Mouse (Mus musculus) lung, embryonic 14.5 days (tissue): Measurements from ENCODE around the gene Arpc3. TPM values are rescaled to one million over a fixed set of nuclear protein-coding genes. Genes with fewer than 3 reads are reported as not detected.

Experiments
- ATAC-seq: fragments of 200-750 bp; cut with Nextera tagmentation; 2 replicates; pipeline ENCODE4 v1.8.0; 2017; ENCODE audit warnings: mild to moderate bottlenecking, moderate TSS enrichment, moderate library complexity; ENCODE audit not compliant: insufficient read depth
- DNase-seq: peaks from one replicate; pipeline ENCODE4 v3.0.0-alpha.2; 2015
- H3K27ac ChIP-seq: fragments of 300-500 bp; sonication (generic); 2 replicates; pipeline ENCODE4 v1.5.1; 2014; ENCODE audit warnings: low read depth, mild to moderate bottlenecking, moderate library complexity
- H3K27me3 ChIP-seq: fragments of 300-500 bp; sonication (generic); 2 replicates; pipeline ENCODE4 v1.6.1; 2014; ENCODE audit warnings: low read length, control low read depth; ENCODE audit not compliant: insufficient read depth
- H3K36me3 ChIP-seq: fragments of 300-500 bp; sonication (generic); 2 replicates; pipeline ENCODE4 v1.6.1; 2014; ENCODE audit warnings: control low read depth; ENCODE audit not compliant: insufficient read depth
- H3K4me1 ChIP-seq: fragments of 300-500 bp; sonication (generic); 2 replicates; pipeline ENCODE4 v1.6.1; 2014; ENCODE audit warnings: antibody characterized with exemption, control low read depth; ENCODE audit not compliant: insufficient read depth
- H3K4me2 ChIP-seq: fragments of 300-500 bp; sonication (generic); 2 replicates; pipeline ENCODE4 v1.6.1; 2014; ENCODE audit warnings: mild to moderate bottlenecking
- H3K4me3 ChIP-seq: fragments of 300-500 bp; sonication (generic); 2 replicates; pipeline ENCODE4 v1.5.1; 2014; ENCODE audit warnings: low read depth, low read length
- H3K9ac ChIP-seq: fragments of 300-500 bp; sonication (generic); 2 replicates; pipeline ENCODE4 v1.6.1; 2014
- H3K9me3 ChIP-seq: fragments of 300-500 bp; sonication (generic); 2 replicates; pipeline ENCODE4 v1.6.1; 2016; ENCODE audit warnings: low read depth, low read length, control low read depth
- CTCF ChIP-seq: IDR thresholded peaks from 2 replicates; pipeline ENCODE4 v1.5.1; 2016; ENCODE audit warnings: antibody characterized with exemption, low read depth
- WGBS: fragments of 180-500 bp; shearing (Covaris S2); extraction: QIAGEN DNeasy Blood & Tissue Kit; methylation state at CpG from one replicate; pipeline ENCODE4 v1.1.7; 2014; 5-methylcytosine and 5-hydroxymethylcytosine counted together
- polyA plus RNA-seq: library from polyadenylated mRNA; unstranded; fragments of >200 nt; fragmentation: Nextera tagmentation; extraction: Ambion mirVana; gene quantifications from 2 replicates; pipeline ENCODE4 v1.2.1, GENCODE M21; 2014

Arpc3 gene
- polyA plus RNA-seq, 1 experiment from 2014 or later: 48.7 TPM

GRCm38 (mm10) chr5:122458066-122458465 is 66.4 kb downstream of the Arpc3 start:
- no peak overlapping the region for H3K27ac ChIP-seq
- H3K4me2 ChIP-seq: no peak overlapping the region

GRCm38 (mm10) chr5:122459335-122459734 is 67.7 kb downstream of the Arpc3 start:
- no peak overlapping the region for H3K27ac ChIP-seq

More at GRCm38 (mm10) chr5:122458066-122458465, 66.4 kb downstream of the Arpc3 start:
- H3K36me3 ChIP-seq: peaks cover 100% of the 10 kb centered on the region
- TF ChIP-seq CTCF: no peak
- H3K27me3 ChIP-seq: no peaks in the 10 kb centered on the region
- no peaks in the 10 kb centered on the region for H3K9me3 ChIP-seq
- no peak for DNase-seq
- no peak overlapping the region for H3K9ac ChIP-seq
- 78% methylated on average over 4 of the region's 4 CpGs for WGBS
- no peak for ATAC-seq
- no peaks in the 10 kb centered on the region for H3K4me1 ChIP-seq
- H3K4me3 ChIP-seq: no peak overlapping the region

GRCm38 (mm10) chr5:122460656-122461055 is 69.0 kb downstream of the Arpc3 start:
- no peak for DNase-seq
- Histone ChIP-seq H3K27ac (no peak overlapping the region), H3K9me3 (no peaks in the 10 kb centered on the region), H3K4me1 (no peaks in the 10 kb centered on the region), H3K36me3 (peaks cover 100% of the 10 kb centered on the region), H3K9ac (no peak overlapping the region), H3K4me3 (no peak overlapping the region), H3K27me3 (no peaks in the 10 kb centered on the region), H3K4me2 (no peak overlapping the region)
- WGBS: 80% methylated on average over 11 of the region's 11 CpGs
- no peak for ATAC-seq
- TF ChIP-seq CTCF: no peak

More at GRCm38 (mm10) chr5:122459335-122459734, 67.7 kb downstream of the Arpc3 start:
- H3K4me3 ChIP-seq: no peak overlapping the region
- H3K36me3 ChIP-seq: peaks cover 100% of the 10 kb centered on the region
- WGBS: 91% methylated on average over 5 of the region's 5 CpGs
- no peaks in the 10 kb centered on the region for H3K9me3 ChIP-seq
- H3K4me2 ChIP-seq: no peak overlapping the region
- TF ChIP-seq CTCF: no peak
- no peak overlapping the region for H3K9ac ChIP-seq
- no peak for DNase-seq
- H3K27me3 ChIP-seq: no peaks in the 10 kb centered on the region
- no peak for ATAC-seq
- H3K4me1 ChIP-seq: no peaks in the 10 kb centered on the region

GRCm38 (mm10) chr5:122461431-122461830 is 69.8 kb downstream of the Arpc3 start:
- no peak for TF ChIP-seq CTCF
- no peaks in the 10 kb centered on the region for H3K27me3 ChIP-seq
- no peak overlapping the region for H3K4me2 ChIP-seq
- no peaks in the 10 kb centered on the region for H3K9me3 ChIP-seq
- no peak overlapping the region for H3K27ac ChIP-seq
- DNase-seq: no peak
- no peaks in the 10 kb centered on the region for H3K4me1 ChIP-seq
- 86% methylated on average over 9 of the region's 9 CpGs for WGBS
- H3K36me3 ChIP-seq: peaks cover 100% of the 10 kb centered on the region
- ATAC-seq: no peak
- H3K4me3 ChIP-seq: no peak overlapping the region
- no peak overlapping the region for H3K9ac ChIP-seq

Other genes starting within 250 kb of the Arpc3 start
- gene Ppp1cc, start 233.6 kb upstream of the Arpc3 start, polyA plus RNA-seq: 276 and 293 TPM in 2 replicates
- gene Hvcn1, start 185.1 kb upstream of the Arpc3 start, polyA plus RNA-seq: 6.1 and 8.2 TPM in 2 replicates
- gene Tctn1, start 127.4 kb upstream of the Arpc3 start, polyA plus RNA-seq: 5.7 and 6.9 TPM in 2 replicates
- gene Pptc7, start 107.5 kb upstream of the Arpc3 start, polyA plus RNA-seq: 9.5 and 10.1 TPM in 2 replicates
- gene Rad9b, start 37.6 kb upstream of the Arpc3 start, polyA plus RNA-seq: 5.3 and 6.4 TPM in 2 replicates
- 219 and 223 TPM in 2 replicates for gene Vps29, start 37.5 kb upstream of the Arpc3 start, polyA plus RNA-seq
- 72.1 and 75.5 TPM in 2 replicates for gene Gpn3, start 20.0 kb upstream of the Arpc3 start, polyA plus RNA-seq
- gene Fam216a, start 19.5 kb upstream of the Arpc3 start, polyA plus RNA-seq: 74.4 and 77.3 TPM in 2 replicates
- 26.8 and 31.9 TPM in 2 replicates for gene Anapc7, start 29.8 kb downstream of the Arpc3 start, polyA plus RNA-seq
- 43.8 and 45.5 TPM in 2 replicates for gene Atp2a2, start 110.3 kb downstream of the Arpc3 start, polyA plus RNA-seq
- gene Ift81, start 222.6 kb downstream of the Arpc3 start, polyA plus RNA-seq: 38.4 and 39.6 TPM in 2 replicates